Mouse (Mus musculus) CH12.LX (cell line): ENCODE data around the gene Gm49387. TPM values are rescaled to one million over a fixed set of nuclear protein-coding genes. Genes with fewer than 3 reads are reported as not detected.

ENCODE experiments used
- DNase-seq: peaks from one replicate; pipeline ENCODE4 v3.0.0-alpha.2; 2013; ENCODE audit errors: extremely low read depth
- H3K27ac ChIP-seq: 2 replicates; pipeline ENCODE4 v1.5.1; 2012; ENCODE audit warnings: low read depth, mild to moderate bottlenecking, control low read depth, moderate library complexity; ENCODE audit not compliant: insufficient read depth
- H3K27me3 ChIP-seq: replicated peaks from 2 replicates; pipeline ENCODE3; 2012; ENCODE audit warnings: inconsistent platforms
- H3K36me3 ChIP-seq, 2 experiments: replicated peaks in 1 of 2; 2 replicates each; pipeline versions ENCODE3 to v1.6.1; 2012; ENCODE audit warnings: inconsistent platforms in 1 of 2, low read length in 1 of 2, mild to moderate bottlenecking in 1 of 2, mixed read lengths in 1 of 2, moderate library complexity in 1 of 2; ENCODE audit not compliant: control insufficient read depth in 1 of 2, insufficient read depth in 1 of 2
- H3K4me1 ChIP-seq, 2 experiments: 2 replicates each; pipeline ENCODE4 v1.6.1; 2012; ENCODE audit warnings: inconsistent platforms in 1 of 2, moderate library complexity in 1 of 2; ENCODE audit not compliant: insufficient read depth in 2 of 2, control insufficient read depth in 1 of 2
- H3K4me2 ChIP-seq: 2 replicates; pipeline ENCODE4 v1.6.1; 2012; ENCODE audit warnings: low read depth, mild to moderate bottlenecking, control low read depth; ENCODE audit not compliant: poor library complexity, insufficient read depth, severe bottlenecking
- H3K4me3 ChIP-seq, 3 experiments: fragments of 150-350 bp in 1 of 3; sonication (generic) in 1 of 3; replicated peaks in 1 of 3; 2 replicates each; pipeline versions ENCODE3 to v1.5.1; 2011 to 2012; ENCODE audit warnings: low read depth in 2 of 3, low read length in 2 of 3, mild to moderate bottlenecking in 2 of 3, moderate library complexity in 2 of 3, control low read depth in 1 of 3, improper control_type of control experiment in 1 of 3, inconsistent platforms in 1 of 3, mixed read lengths in 1 of 3; ENCODE audit not compliant: poor library complexity in 1 of 3
- H3K79me2 ChIP-seq: replicated peaks from 2 replicates; pipeline ENCODE4 v1.6.1; 2012; ENCODE audit warnings: mild to moderate bottlenecking, moderate library complexity; ENCODE audit not compliant: control insufficient read depth, poor library complexity, insufficient read depth, severe bottlenecking; ENCODE audit errors: extremely low read depth
- H3K9ac ChIP-seq: 2 replicates; pipeline ENCODE4 v1.6.1; 2012; ENCODE audit warnings: low read depth, mild to moderate bottlenecking, control low read depth, moderate library complexity; ENCODE audit not compliant: insufficient read depth
- H3K9me3 ChIP-seq: replicated peaks from 2 replicates; pipeline ENCODE3; 2012; ENCODE audit warnings: low read length, inconsistent platforms, mixed read lengths
- BHLHE40 ChIP-seq: IDR thresholded peaks from 2 replicates; pipeline ENCODE4 v1.6.1; 2011; ENCODE audit warnings: mild to moderate bottlenecking, low read depth, low read length, improper control_type of control experiment
- CHD1 ChIP-seq: IDR thresholded peaks from 2 replicates; pipeline ENCODE4 v1.6.1; 2012; ENCODE audit warnings: low read depth, low read length, improper control_type of control experiment, inconsistent platforms
- CTCF ChIP-seq, 2 experiments: IDR thresholded peaks in 1 of 2; conservative IDR thresholded peaks in 1 of 2; 2 replicates each; pipeline ENCODE4 v1.5.1; 2011 to 2012; ENCODE audit warnings: low read depth in 2 of 2, low read length in 2 of 2, improper control_type of control experiment in 1 of 2, inconsistent platforms in 1 of 2, mild to moderate bottlenecking in 1 of 2, moderate library complexity in 1 of 2
- E2F4 ChIP-seq: IDR thresholded peaks from 2 replicates; pipeline ENCODE4 v1.6.1; 2011; ENCODE audit warnings: low read depth, low read length, improper control_type of control experiment; ENCODE audit not compliant: insufficient replicate concordance
- ELF1 ChIP-seq: IDR thresholded peaks from 2 replicates; pipeline ENCODE4 v1.6.1; 2014; ENCODE audit warnings: low read depth, mild to moderate bottlenecking, inconsistent platforms, low read length, improper control_type of control experiment
- GABPA ChIP-seq: IDR thresholded peaks from 2 replicates; pipeline ENCODE4 v1.6.1; 2012; ENCODE audit warnings: low read depth, low read length, improper control_type of control experiment, inconsistent platforms; ENCODE audit not compliant: insufficient replicate concordance
- IRF4 ChIP-seq: IDR thresholded peaks from 2 replicates; pipeline ENCODE4 v1.6.1; 2014; ENCODE audit warnings: low read depth, mild to moderate bottlenecking, inconsistent platforms, low read length, improper control_type of control experiment
- JUN ChIP-seq: IDR thresholded peaks from 2 replicates; pipeline ENCODE4 v1.6.1; 2011; ENCODE audit warnings: low read depth, mild to moderate bottlenecking, low read length, improper control_type of control experiment, moderate library complexity; ENCODE audit not compliant: insufficient read depth
- JUND ChIP-seq: conservative IDR thresholded peaks from 2 replicates; pipeline ENCODE4 v1.6.1; 2011; ENCODE audit warnings: low read depth, low read length, improper control_type of control experiment
- KAT2A ChIP-seq: IDR thresholded peaks from 2 replicates; pipeline ENCODE4 v1.6.1; 2012; ENCODE audit warnings: low read length, improper control_type of control experiment, inconsistent platforms; ENCODE audit not compliant: insufficient replicate concordance
- MAFK ChIP-seq: IDR thresholded peaks from 2 replicates; pipeline ENCODE4 v1.6.1; 2011; ENCODE audit warnings: low read length, improper control_type of control experiment; ENCODE audit not compliant: insufficient replicate concordance
- MAX ChIP-seq: IDR thresholded peaks from 2 replicates; pipeline ENCODE4 v1.6.1; 2011; ENCODE audit warnings: low read length, improper control_type of control experiment
- MEF2A ChIP-seq: IDR thresholded peaks from 2 replicates; pipeline ENCODE4 v1.6.1; 2014; ENCODE audit warnings: low read depth, mild to moderate bottlenecking, inconsistent platforms, low read length, improper control_type of control experiment, borderline replicate concordance
- MXI1 ChIP-seq: IDR thresholded peaks from 2 replicates; pipeline ENCODE4 v1.6.1; 2011; ENCODE audit warnings: mild to moderate bottlenecking, low read depth, low read length, improper control_type of control experiment
- NELFE ChIP-seq: IDR thresholded peaks from 2 replicates; pipeline ENCODE4 v1.6.1; 2011; ENCODE audit warnings: low read depth, low read length, improper control_type of control experiment
- NRF1 ChIP-seq: IDR thresholded peaks from 2 replicates; pipeline ENCODE4 v1.6.1; 2014; ENCODE audit warnings: low read depth, mild to moderate bottlenecking, inconsistent platforms, low read length, improper control_type of control experiment, moderate library complexity
- PAX5 ChIP-seq: IDR thresholded peaks from 2 replicates; pipeline ENCODE4 v1.6.1; 2012; ENCODE audit warnings: low read length, inconsistent platforms, mixed read lengths
- POLR2A ChIP-seq: IDR thresholded peaks from 2 replicates; pipeline ENCODE4 v1.6.1; 2011; ENCODE audit warnings: low read depth, mild to moderate bottlenecking, improper control_type of control experiment, low read length
- POLR2AphosphoS2 ChIP-seq: IDR thresholded peaks from 2 replicates; pipeline ENCODE4 v1.6.1; 2011; ENCODE audit warnings: low read depth, low read length, improper control_type of control experiment
- RAD21 ChIP-seq: IDR thresholded peaks from 2 replicates; pipeline ENCODE4 v1.6.1; 2011; ENCODE audit warnings: low read depth, mild to moderate bottlenecking, low read length, improper control_type of control experiment, moderate library complexity
- RCOR1 ChIP-seq: conservative IDR thresholded peaks from 2 replicates; pipeline ENCODE4 v1.6.1; 2012; ENCODE audit warnings: low read depth, mild to moderate bottlenecking, inconsistent platforms, low read length, improper control_type of control experiment
- SMC3 ChIP-seq: IDR thresholded peaks from 2 replicates; pipeline ENCODE4 v1.6.1; 2011; ENCODE audit warnings: low read depth, low read length, improper control_type of control experiment
- TBP ChIP-seq: conservative IDR thresholded peaks from 2 replicates; pipeline ENCODE4 v1.6.1; 2011; ENCODE audit warnings: low read depth, low read length, improper control_type of control experiment
- TCF12 ChIP-seq: IDR thresholded peaks from 2 replicates; pipeline ENCODE4 v1.6.1; 2014; ENCODE audit warnings: low read depth, mild to moderate bottlenecking, inconsistent platforms, low read length, improper control_type of control experiment
- USF1 ChIP-seq: IDR thresholded peaks from 2 replicates; pipeline ENCODE4 v1.6.1; 2014; ENCODE audit warnings: low read depth, mild to moderate bottlenecking, inconsistent platforms, low read length, improper control_type of control experiment
- USF2 ChIP-seq: conservative IDR thresholded peaks from 2 replicates; pipeline ENCODE4 v1.6.1; 2011; ENCODE audit warnings: low read depth, low read length, improper control_type of control experiment
- ZC3H11A ChIP-seq: IDR thresholded peaks from 2 replicates; pipeline ENCODE4 v1.6.1; 2012; ENCODE audit warnings: low read depth, mild to moderate bottlenecking, inconsistent platforms, low read length, improper control_type of control experiment
- ZKSCAN1 ChIP-seq: IDR thresholded peaks from 2 replicates; pipeline ENCODE4 v1.6.1; 2012; ENCODE audit warnings: low read depth, inconsistent platforms, low read length, improper control_type of control experiment, borderline replicate concordance
- ZMIZ1 ChIP-seq: IDR thresholded peaks from 2 replicates; pipeline ENCODE4 v1.6.1; 2012; ENCODE audit warnings: low read depth, mild to moderate bottlenecking, inconsistent platforms, low read length, improper control_type of control experiment
- ZNF384 ChIP-seq: IDR thresholded peaks from 2 replicates; pipeline ENCODE4 v1.6.1; 2012; ENCODE audit warnings: low read depth, low read length, improper control_type of control experiment, inconsistent platforms
- dilution Hi-C: fragments of 300-500 bp; cut with MboI; formaldehyde crosslinking; loops from 2 replicates; pipeline ENCODE4 v1.14.3; 2020; ENCODE audit warnings: low sequenced_read_pairs; ENCODE audit not compliant: extremely low pct_unique_long_range_greater_than_20kb, extremely low pct_ligation_motif_present
- in situ Hi-C: fragments of 300-500 bp; cut with MboI; formaldehyde crosslinking; loops from 3 replicates; pipeline ENCODE4 v1.14.3; 2019; ENCODE audit warnings: low sequenced_read_pairs, low pct_ligation_motif_present, low pct_unique_long_range_greater_than_20kb, mixed read lengths
- polyA plus RNA-seq: library from polyadenylated mRNA; unstranded; fragments of >175 nt; gene quantifications from 2 replicates; pipeline ENCODE4 v1.2.1, GENCODE M21; 2012; ENCODE audit warnings: low read depth; ENCODE audit not compliant: insufficient read length
- total RNA-seq, 2 experiments: library from RNA; depleted of rRNA; stranded (reverse); fragments of 300-350 nt in 1 of 2; fragments of >200 nt in 1 of 2; gene quantifications; 2 replicates each; pipeline ENCODE4 v1.2.3; 2012 to 2014

The Gm49387 gene
- total and polyA plus RNA-seq, 3 experiments, result 0.71 TPM; not detected in 2

DNA sequence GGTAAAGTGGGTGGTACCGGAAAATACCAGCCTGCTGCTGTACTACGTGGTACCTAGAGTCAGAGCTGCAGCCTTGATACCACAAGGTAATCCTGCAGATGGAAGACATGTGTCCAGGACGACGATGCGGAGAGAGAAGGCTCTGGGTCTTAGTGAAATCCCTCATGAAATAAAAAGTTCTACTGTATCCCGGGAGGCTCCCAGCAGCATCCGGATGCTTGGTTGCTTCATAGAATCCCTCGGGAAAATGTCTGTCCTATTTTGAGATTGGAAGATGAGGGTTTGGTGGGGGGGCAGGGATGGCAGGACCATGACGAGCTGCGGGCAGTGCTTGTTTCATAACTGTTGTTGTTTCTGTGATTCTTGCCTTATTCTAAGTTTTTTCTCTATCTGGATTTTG, 7.3 kb upstream of the Gm49387 start:
- H3K4me1 ChIP-seq, result peaks cover 7 to 26% of the 10 kb centered on the region in 2 experiments
- H3K9ac ChIP-seq, result no peak overlapping the region
- peaks cover 0 to 14% of the 10 kb centered on the region in 2 experiments for H3K36me3 ChIP-seq
- in situ Hi-C loops, result no loop called here
- H3K4me3 ChIP-seq, result no peak overlapping the region
- DNase-seq, result no peak
- dilution Hi-C loops, result no loop called here
- H3K27me3 ChIP-seq, result no peaks in the 10 kb centered on the region
- no peak for TF ChIP-seq NRF1
- TF ChIP-seq E2F4, result no peak
- TF ChIP-seq NELFE, result no peak
- no peak for TF ChIP-seq TCF12
- no peak for TF ChIP-seq TBP
- TF ChIP-seq CHD1, result no peak
- TF ChIP-seq ZMIZ1, result no peak
- TF ChIP-seq GABPA, result no peak
- TF ChIP-seq PAX5, result no peak
- TF ChIP-seq MEF2A, result no peak
- TF ChIP-seq MAFK, result no peak
- TF ChIP-seq ZNF384, result no peak
- no peak for TF ChIP-seq SMC3
- no peak for TF ChIP-seq POLR2A
- no peak for TF ChIP-seq RCOR1
- no peak for TF ChIP-seq BHLHE40
- no peak for TF ChIP-seq IRF4
- TF ChIP-seq JUN, result no peak
- TF ChIP-seq MAX, result no peak
- TF ChIP-seq USF2, result no peak
- H3K79me2 ChIP-seq, result no peaks in the 10 kb centered on the region; the same call in 1 of the 2 replicates
- peaks cover 5% of the 10 kb centered on the region for H3K9me3 ChIP-seq
- H3K27ac ChIP-seq, result no peak overlapping the region
- H3K4me2 ChIP-seq, result no peak overlapping the region

GRCm38 (mm10) chr14:31645920-31646319, 5.2 kb upstream of the Gm49387 start:
- H3K27ac ChIP-seq, result no peak overlapping the region
- H3K9me3 ChIP-seq, result peaks cover 5% of the 10 kb centered on the region
- dilution Hi-C loops, result no loop called here
- no peak overlapping the region for H3K4me2 ChIP-seq
- DNase-seq, result no peak
- TF ChIP-seq ZKSCAN1 (no peak), CTCF (conservative IDR thresholded peaks at IDR 0.05 in 1 of 2, IDR thresholded peaks at IDR 0.05 in 1 of 2; ENCODE audit: low read depth in 2 of 2, low read length in 2 of 2) (no peak), MXI1 (no peak), JUND (no peak), USF2 (no peak), PAX5 (no peak), POLR2A (no peak), USF1 (no peak), E2F4 (no peak), RAD21 (no peak), POLR2AphosphoS2 (no peak), ZNF384 (no peak), ZC3H11A (no peak), IRF4 (no peak), MAX (no peak), KAT2A (no peak), JUN (no peak), ELF1 (no peak), MEF2A (no peak), TBP (no peak)
- TF ChIP-seq, all 38 proteins: peak for 0
- Histone ChIP-seq H3K4me3 (no peak overlapping the region), H3K9ac (no peak overlapping the region), H3K27me3 (no peaks in the 10 kb centered on the region), H3K79me2 (no peaks in the 10 kb centered on the region; the same call in 1 of the 2 replicates), H3K36me3 (peaks cover 0 to 14% of the 10 kb centered on the region in 2 experiments), H3K4me1 (peaks cover 0 to 24% of the 10 kb centered on the region in 2 experiments; a peak in 2 of 4 replicates)
- in situ Hi-C loops, result no loop called here
